Mouse (Mus musculus) frontal cortex, postnatal 25 days (tissue): ENCODE data around the gene Pex26.

Source experiments
- DNase-seq, 2 experiments: peaks; one replicate each; pipeline ENCODE4 v3.0.0; 2022; ENCODE audit warnings: low spot score in 2 of 2

The Pex26 gene

DNA sequence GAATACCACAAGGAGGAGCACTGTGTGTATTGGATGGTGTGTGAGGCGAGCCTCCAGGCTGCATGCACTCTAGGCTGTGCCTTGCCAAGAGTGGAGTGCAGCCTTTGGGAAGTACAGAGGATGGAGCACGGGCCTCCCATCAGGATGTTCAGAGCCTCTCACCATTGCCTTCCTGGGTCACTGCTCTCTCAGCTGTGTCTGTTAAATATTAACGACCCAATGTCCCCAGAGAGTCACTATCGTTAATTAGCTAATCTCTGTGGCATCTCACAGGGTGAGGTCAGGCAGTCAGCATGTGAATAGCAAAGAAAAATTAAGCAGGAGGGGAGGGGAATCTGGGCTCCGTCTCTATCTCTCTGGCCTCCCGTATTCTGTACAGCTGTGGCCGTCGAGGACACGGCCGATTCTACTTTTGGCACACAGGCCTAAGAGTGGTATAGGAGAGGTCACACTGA lies 17.3 kb upstream of the Pex26 start:
- DNase-seq: no peak

DNA sequence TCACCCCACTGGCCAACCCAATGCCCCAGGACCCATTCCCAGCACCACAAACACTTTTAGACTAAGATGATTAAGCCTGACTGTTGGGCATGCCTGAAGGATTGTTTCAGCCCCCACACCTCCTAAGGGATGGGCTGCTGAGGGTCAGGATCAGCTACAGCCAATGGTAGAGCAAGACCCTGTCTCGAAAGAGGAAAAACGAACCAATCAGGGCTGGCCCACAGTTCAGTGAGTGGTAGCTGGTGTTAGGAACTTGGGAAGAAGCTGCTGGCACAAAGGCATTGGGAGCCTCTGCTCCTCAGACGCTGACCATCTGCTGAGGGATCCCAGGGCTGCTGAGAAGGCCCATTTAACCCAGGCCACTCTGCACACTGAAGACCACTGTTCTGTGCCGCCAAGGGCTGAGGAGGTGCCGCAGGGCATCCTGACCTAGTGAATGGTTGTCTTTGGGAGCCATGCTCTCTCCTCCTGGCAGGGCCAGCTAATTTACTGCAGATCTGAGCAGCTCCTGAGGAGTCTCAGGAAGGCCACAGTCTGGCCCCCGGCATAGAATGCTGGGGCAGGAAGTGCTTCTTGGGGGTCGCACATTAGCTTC lies 16.0 kb upstream of the Pex26 start:
- no peak for DNase-seq

DNA sequence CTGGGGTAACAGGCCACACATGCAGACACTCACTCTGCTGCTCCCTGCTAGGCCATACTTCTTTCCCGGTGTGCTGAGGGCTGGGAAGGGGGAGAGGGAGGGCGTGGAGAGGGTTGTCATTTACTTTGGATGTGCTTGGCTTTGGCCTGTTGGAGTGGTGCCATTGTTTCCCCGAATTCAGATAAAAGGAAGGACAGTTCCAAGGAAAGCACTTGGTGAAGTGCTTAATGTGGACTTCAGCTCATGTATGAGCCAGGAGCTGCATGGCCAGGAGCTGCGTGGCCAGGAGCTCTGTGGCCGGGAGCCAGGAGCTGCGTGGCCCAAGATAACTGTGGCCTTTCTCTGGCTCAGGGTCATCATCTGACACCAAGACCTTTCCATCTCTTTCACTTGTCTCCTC lies 12.4 kb upstream of the Pex26 start:
- no peak for DNase-seq

DNA sequence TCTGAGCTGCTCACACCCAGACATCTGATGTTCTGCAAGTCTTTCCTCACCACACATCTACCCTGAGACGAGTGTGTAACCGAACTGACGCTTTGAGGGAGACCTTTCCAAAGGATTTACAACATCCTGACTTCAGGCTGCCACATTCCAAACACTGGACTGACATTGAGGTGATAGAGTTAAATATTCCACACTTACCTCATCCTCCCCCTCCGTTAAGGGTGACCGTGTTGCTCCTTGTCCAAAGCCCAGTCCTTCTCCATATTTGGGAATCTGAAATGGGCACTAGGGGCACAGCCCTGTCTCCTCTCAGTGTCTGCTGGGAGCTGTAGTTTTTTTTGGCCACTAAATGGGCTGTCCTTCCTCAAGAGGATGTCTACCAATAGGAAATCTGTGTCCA lies 10.0 kb upstream of the Pex26 start:
- no peak for DNase-seq

DNA sequence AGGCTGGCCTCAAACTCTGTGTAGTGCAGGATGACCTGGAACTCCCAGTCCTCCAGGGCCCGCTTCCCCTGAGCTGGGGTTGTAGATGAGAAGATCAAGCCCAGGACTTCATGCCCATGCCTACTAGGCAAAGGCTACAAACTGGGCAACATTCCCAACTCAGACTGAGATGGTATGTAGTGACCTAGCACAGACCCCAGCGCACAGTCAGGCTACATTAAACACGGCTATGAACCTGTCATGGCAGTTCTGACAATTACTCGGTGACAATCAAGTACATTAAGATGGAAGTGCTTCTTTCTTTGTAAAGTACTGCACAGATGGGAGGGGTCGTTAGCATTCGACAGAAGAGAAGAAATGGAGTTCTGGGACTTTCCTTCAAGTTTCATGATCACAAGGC lies 8.7 kb upstream of the Pex26 start:
- DNase-seq: no peak

DNA sequence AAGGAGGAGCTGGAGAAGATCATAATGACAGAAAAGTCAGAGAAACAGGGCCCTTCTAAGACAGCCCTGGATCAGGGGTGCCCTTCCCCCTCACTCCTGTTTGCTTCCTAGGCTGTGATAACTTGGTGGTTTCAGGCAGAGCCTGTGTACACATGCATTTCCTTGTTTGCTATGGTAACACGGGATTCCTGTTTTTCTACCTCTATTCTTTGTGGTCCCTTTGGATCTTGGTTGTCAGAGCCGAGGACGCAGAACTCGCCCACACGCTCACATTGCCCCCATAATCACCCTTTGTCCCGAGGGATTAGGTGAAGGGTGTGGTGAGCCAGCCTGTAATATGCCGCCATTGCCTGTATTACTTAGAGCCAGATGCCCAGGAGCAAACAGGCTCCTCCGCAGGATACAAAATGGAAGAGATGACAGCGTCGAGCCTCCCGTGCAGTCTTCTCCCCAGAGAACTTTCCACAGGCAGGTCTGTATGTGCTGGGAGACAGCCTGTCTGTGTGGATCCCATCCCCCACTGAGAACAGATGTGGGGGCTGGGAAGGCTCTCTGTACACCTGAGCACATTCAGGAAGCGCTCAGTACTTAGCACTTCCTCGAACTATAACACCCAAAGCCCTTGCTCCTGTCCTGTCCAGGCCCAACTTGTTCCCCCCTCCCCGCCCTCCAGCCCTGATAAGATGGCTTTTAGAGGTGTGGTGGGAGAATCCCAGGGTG lies 7.3 kb upstream of the Pex26 start:
- no peak for DNase-seq

DNA sequence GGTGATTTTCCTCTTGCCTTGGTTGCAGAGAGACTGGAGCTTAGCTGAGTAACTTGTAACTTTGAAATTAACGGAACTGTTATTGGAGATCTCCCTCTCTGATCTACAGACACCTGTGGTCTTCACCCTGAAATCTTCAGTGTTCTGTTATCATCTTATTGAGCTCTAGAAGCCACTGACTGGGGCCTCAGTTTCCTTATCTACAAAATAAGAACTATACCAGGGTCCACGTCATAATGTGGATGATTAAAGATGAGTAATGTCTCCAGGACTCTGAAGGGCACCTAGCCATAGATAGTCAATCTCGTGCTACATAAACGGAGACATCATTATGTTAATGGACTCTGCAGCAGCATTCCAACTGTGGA lies 6.8 kb upstream of the Pex26 start:
- DNase-seq: no peak

DNA sequence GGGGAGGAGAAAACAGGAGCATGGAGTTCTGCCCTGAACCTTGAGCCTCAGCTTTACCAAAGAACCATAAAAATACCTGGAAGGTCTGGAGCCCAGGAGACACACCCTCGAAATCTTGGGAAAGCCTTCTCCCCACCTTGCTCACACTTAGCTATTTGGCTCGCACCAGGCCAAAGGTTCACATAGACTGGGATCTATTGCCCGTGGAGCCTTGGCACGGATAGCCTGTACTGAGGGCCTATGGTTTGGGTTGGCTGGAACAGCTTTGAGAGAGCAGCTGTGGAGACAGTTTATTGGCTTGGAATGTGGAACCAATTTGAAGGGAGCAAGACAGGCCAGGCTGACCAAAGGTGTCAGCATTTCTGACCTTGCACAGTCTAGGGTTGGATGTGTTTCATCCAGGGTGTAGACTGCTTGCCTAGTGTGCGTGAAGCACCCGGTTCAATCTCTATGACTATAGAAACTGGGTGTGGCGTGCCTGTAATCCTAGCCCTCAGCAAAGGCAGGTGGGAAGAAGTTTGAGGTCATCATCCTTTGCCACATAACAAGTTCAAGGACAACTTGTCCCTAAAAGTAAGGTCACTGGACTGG lies 6.3 kb upstream of the Pex26 start:
- no peak for DNase-seq

DNA sequence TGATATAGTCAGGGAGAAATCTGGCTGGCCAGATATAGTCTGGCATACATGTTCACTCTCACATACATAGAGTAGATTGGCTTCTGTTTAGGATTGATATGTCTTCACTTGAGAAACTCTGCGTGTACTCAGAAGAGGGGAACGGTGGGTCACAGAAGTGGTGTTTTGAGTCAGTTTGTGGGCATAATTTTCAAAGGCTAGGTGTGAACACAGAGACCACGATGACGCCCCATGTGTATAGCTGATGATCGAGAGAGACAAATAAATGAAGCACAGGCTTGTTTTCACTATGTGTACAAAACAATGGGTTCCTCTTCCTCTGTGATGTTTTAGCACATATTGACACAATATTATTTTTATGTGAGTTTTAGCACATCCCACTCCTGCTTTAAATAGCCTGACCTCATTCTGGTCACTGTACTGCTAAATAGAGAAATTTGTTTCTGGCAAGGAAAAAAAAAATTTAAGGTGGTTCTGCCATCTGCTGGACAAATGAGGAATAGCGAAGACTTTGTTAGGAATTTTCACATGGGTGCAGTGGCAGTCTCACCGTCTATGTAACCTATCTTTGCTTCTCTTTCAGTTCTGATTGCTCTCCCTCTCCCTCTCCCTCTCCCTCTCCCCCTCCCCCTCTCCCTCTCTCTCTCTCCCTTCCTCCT lies 4.6 kb upstream of the Pex26 start:
- DNase-seq: peak in 1 of 2 experiments; percentile 59

DNA sequence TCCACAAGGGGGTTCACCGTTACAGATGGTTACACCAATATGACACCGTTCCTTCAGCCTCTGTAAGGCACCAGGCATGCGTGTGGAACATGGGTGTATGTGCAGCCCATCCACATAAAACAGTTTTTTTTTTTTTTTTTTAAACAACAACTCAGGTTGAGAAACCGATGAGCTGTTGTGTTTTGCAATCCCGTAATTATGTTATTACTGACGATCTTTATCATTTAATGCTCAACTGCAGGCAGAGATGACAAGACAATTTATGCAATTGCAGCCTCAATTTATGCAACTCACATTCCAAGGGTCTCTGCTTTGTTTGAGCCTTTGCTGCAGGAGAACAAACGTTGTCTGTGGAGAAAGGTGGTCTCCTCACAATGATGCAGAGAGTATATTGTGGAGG lies 3.6 kb upstream of the Pex26 start:
- DNase-seq: no peak

DNA sequence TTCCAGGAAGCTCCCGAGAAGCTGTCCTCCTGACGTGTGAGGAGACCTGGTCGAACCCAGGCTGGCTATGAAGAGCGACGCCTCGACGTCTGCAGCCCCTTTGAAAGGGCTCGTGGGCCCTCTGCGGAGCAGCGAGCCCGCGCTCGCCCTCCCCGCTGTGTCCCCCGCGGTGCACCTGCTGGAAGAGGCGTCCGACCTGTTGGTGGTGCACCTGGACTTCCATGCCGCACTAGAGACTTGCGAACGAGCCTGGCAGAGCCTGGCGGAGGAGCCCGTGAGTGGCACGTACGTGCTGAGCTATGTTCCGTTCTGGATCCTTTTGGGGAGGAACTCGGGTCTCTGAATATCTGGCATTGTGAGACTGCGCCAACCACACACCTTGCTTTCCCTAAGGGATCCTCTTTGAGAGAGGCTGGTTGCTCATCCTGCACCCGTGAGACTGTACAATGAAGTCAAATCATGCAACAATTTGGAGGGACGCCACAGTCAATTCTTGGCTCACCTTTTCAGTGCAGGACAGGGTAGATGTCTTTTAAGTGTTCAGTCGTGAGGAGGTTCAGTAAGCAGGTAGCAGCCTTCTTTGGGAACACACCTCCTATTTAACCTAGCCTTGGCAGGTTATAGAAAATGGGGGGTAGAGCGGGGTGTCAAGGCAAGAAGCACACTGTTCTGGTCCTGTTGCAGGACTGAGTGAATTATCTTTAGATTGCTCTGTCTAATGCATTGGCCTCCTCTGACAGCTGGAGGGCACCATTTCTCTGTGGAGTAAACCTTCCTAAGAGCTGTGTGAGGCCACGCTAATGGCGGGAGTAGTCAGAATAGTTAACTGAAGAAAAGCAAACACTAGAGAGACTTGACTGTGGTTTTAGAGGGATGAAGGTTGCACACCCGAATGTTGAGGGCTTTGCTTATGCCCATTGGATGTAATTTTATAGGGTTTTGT lies 1.0 kb downstream of the Pex26 start:
- peak in 1 of 2 experiments; percentile 23 for DNase-seq

DNA sequence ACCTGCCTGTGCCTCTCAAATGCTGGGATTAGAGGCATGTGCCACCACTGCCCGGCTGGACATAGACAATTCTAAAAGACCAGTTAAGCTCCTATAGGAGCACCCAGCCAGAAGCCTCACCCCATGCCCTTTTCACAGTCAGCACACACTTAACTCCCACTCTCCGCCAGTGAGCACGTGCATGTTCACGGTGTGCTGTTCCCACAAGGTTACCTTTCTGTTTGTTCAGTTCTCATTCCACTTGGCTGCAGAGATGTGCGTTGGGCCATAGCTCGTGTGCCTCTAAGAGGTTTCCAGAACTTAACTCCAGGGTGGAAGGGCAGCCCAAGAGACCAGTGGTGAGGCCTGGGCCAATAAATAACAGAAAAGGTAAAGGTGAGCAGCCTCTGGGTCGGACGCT lies 1.8 kb downstream of the Pex26 start:
- DNase-seq: no peak

DNA sequence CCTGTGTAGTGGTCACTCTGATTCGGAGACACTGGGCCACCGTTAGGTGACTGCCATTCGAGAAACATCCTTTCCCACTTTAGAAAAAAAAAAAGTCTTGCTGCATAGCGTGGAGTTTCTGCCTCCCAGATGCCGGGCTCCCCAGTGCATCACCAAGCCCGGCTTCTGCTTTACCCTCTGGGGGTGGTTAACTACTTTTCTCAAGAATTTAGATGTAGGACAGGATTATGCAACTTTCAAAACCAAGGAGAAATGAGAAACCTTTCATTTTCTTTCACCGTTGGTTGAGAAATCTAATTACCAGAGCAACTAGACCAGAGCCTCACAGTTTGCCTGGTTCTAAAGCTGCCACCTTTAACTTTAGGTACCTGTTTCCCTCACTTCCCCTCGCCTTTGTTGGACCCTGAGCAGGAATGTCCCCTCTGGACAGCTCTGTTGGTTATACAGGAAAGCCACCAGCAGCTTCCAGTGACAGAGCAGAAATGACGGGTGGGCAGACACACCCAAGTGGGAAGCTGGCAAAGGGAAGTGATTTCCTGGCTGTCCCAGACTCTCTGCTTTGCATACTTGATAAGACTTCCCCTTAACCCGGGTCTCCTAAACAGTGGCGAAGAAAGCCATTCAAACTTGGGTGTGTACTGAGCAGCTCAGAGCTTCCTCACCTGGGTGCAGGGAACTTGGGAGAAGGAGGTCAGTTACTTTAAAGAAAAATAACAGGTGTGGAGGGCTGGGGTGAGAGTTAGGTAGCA lies 8.0 kb downstream of the Pex26 start:
- no peak for DNase-seq

DNA sequence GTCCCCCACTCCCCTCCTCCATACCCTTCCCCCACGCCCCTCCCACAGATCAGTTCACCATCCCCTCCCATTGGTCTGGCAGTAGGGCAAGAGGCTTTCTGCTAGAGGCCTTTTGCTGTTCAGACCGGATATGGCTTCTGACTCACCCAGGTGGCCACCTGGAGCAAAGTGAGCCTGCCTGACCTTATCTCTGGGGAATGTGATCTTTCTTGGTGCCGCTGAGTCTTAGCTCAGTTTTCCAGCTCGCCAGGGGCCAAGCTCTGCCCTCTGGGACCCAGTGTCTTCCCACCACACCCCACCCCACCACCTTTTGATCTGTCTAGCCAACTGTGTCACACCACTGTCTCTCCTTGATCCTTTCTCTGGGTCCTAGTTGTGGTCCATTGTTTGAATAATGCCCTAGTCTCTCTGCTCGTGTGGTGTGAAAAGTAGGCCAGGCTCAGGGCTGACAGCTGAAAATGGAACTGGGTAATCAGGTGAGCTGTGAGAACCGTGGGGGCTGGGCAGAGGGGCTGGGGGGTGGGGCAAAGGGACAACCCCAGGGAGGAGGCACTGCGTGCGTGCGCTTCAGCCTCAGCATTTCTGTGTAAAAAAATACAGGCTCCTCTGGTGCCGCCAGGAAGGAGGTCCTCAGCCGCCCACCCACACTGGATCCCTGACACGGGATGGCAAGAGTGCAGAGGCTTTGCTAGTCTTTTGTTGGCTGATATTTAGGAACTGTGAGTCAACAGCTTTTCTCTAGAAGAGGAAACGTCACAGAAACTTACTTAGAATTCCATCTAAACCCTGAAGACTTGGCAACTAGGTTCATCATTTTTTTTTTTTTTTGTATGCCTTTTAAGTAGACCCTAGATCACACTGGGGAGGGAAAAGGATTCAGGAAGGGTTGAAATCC lies 10.8 kb downstream of the Pex26 start:
- DNase-seq: no peak

DNA sequence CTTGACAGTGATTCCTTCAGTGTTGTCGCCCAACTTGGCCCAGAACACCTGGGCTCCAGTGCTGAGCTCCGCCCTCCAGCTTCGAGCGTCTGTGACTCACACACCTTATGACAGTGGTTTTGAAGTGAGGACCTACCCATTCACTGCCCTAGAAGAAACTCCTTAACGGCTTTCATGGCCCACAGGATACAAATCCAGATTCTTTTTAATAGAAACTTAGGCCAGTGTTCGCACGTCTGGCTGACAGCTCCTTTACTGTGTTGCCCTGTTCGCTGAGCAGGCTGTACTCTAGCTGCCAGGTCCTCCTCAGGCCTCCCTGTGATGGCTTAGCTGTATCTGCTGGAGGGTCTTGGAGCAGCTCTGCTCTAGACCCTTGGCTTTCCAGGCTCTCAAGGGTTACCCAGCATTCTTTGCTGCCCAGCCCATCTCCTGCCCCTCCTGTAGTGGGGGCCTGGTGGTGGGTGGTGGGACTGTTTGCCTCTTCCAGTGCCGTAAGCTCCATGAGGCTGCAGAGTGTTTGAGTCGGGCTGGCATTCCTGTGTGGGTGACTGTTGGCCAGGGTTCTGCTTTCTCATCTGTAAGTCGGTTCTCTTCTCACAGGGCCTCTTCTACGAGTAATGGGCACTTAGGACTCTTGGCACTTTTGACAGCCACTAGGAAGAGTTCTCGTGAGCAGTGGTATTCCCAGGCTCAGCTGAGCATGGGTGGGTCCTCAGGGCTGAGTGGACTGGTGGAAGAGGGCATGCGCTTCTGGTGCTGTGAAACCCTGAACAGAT lies 11.7 kb downstream of the Pex26 start:
- no peak for DNase-seq

DNA sequence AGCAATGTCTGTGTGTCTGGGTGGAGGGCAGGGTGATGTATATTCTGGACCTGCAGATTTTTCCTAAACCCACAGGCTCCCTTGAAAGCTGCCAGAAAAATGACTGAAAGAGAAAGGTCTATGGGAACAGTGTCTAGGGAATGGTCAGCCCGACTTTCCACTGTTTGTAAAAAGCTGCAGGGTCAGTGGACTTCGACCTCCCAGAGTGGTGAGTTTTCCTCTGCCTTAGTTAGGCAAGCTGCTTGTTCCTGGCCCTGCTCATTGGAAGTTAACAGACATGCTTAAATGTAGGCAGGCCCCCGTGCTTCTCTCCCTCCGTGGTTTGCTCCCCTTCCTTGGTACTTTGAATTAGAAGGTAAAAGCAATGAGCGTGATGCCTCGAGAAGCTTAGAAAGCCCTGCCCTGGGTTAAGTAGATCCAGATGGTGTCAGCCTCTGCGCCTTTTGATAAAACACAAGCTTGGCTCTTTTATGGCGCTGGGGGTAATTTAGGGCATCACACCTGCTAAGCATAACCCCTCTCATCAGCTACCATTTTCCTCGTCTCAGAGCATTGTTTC lies 14.4 kb downstream of the Pex26 start:
- DNase-seq: no peak

DNA sequence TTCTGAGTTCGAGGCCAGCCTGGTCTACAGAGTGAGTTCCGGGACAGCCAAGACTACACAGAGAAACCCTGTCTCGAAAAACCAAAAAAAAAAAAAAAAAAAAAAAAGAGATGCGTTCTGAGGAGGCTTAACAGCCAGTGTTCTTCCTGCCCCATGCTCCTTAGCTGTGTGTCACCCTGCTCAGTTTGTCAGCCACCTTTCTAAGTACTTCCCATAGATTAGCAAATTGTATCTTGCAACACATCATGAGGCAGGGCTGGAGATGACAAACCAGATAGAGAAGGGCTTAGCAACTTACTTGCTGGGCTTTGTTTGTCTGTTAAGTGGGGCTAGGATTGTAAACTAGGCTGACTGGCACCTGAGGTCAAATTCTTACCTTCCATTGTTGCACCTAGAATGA lies 17.0 kb downstream of the Pex26 start:
- no peak for DNase-seq

DNA sequence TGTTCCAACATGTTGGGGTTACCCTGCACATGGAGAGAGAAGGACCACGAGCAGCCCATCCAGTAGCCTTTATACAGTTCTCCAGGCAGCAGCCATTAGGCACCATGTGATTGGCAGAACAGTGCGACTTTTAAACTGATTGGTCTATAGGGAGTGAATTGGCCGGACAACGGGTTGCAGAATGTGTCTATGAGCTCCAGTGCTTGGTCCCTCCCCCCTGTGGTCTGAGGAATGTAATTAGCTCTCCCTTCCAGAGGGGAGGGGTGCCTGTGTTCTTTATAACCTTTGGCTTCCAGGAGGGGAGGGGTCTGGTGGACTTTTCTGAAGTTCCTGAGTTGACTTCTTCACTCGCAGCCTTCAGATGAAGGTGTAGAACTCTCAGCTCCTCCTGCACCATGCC lies 18.6 kb downstream of the Pex26 start:
- no peak for DNase-seq

DNA sequence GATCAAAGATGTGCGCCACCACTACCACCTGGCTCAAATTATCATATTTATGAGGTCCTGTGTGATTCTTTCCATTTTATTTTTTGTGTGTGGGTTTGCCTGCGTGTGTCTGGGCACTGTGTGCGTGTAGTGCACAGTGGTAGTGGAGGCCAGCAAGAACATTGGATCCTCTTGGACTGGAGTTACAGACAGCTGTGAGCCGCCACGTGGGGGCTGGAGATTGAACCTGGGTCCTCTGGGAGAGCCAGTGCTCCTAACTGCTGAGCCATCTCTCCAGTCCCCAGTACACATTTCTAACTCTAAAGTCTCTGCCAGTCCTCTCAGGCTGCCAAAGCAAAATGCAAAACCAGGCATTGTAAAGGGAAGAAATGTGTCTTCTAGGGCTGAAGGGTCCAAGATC lies 23.0 kb downstream of the Pex26 start:
- no peak for DNase-seq
